Mouse (Mus musculus) midbrain, embryonic 11.5 days (tissue): ENCODE results near the gene Btbd8. TPM values are rescaled to one million over a fixed set of nuclear protein-coding genes. Genes with fewer than 3 reads are reported as not detected.
A peak's percentile ranks its signal among the peaks of the same experiment; 100 is the strongest.

Experiments
- ATAC-seq: fragments of 200-750 bp; cut with Nextera tagmentation; 2 replicates; pipeline ENCODE4 v1.8.0; 2017; ENCODE audit warnings: moderate TSS enrichment, moderate library complexity; ENCODE audit not compliant: low FRiP score
- DNase-seq: peaks from one replicate; pipeline ENCODE4 v3.0.0; 2015; ENCODE audit warnings: low spot score; ENCODE audit errors: missing footprints
- H3K27ac ChIP-seq: fragments of 300-500 bp; sonication (generic); 2 replicates; pipeline ENCODE4 v1.5.1; 2014; ENCODE audit warnings: low read depth, low read length
- H3K27me3 ChIP-seq: fragments of 300-500 bp; sonication (generic); 2 replicates; pipeline ENCODE4 v1.6.1; 2014; ENCODE audit warnings: mild to moderate bottlenecking, low read length, moderate library complexity, mixed read lengths; ENCODE audit not compliant: control insufficient read depth, insufficient read depth
- H3K36me3 ChIP-seq: fragments of 300-500 bp; sonication (generic); 2 replicates; pipeline ENCODE4 v1.6.1; 2014; ENCODE audit warnings: mild to moderate bottlenecking, low read length, moderate library complexity, mixed read lengths; ENCODE audit not compliant: control insufficient read depth, insufficient read depth
- H3K4me1 ChIP-seq: fragments of 300-500 bp; sonication (generic); 2 replicates; pipeline ENCODE4 v1.6.1; 2014; ENCODE audit warnings: low read length; ENCODE audit not compliant: control insufficient read depth, insufficient read depth
- H3K4me2 ChIP-seq: fragments of 300-500 bp; sonication (generic); 2 replicates; pipeline ENCODE4 v1.6.1; 2014; ENCODE audit warnings: mild to moderate bottlenecking, moderate library complexity
- H3K4me3 ChIP-seq: fragments of 300-500 bp; sonication (generic); 2 replicates; pipeline ENCODE4 v1.5.1; 2014; ENCODE audit warnings: low read depth, low read length
- H3K9ac ChIP-seq: fragments of 300-500 bp; sonication (generic); 2 replicates; pipeline ENCODE4 v1.6.1; 2014; ENCODE audit warnings: low read length
- H3K9me3 ChIP-seq: fragments of 300-500 bp; sonication (generic); 2 replicates; pipeline ENCODE4 v1.6.1; 2016; ENCODE audit warnings: low read length; ENCODE audit not compliant: control insufficient read depth
- WGBS: fragments of 180-500 bp; shearing (Covaris S2); extraction: QIAGEN DNeasy Blood & Tissue Kit; methylation state at CpG from one replicate; pipeline ENCODE4 v1.1.7; 2014; 5-methylcytosine and 5-hydroxymethylcytosine counted together
- polyA plus RNA-seq: library from polyadenylated mRNA; unstranded; fragments of >200 nt; fragmentation: Nextera tagmentation; extraction: Ambion mirVana; gene quantifications from 2 replicates; pipeline ENCODE4 v1.2.1, GENCODE M21; 2014

Btbd8 gene
- polyA plus RNA-seq, 1 experiment from 2014 or later: 10.0 TPM

DNA sequence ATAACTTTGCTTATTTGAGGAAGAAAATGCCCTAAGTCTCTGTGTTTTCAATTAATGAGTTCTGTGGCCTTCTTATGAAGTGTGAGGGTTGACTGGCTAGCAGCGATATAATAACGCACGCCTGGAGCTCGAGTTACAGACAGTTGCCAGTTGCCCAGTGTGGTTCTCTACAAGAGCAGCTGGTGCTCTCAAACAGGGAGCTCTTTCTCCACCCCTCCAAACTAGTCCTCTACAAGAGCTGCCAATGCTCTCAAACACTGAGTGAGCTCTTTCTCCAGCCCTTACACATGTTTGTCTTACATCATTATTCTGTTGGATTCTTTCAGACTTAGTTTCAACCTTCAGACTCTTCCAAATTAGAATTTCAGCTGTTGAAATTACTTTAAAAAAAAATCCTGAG lies 26.5 kb upstream of the Btbd8 start:
- ATAC-seq: no peak
- Histone ChIP-seq H3K4me2 (no peak overlapping the region), H3K4me1 (no peaks in the 10 kb centered on the region), H3K9me3 (no peaks in the 10 kb centered on the region), H3K4me3 (no peak overlapping the region), H3K9ac (no peak overlapping the region), H3K36me3 (no peaks in the 10 kb centered on the region), H3K27me3 (no peaks in the 10 kb centered on the region), H3K27ac (no peak overlapping the region)
- WGBS: 76% methylated on average over 4 of the region's 4 CpGs
- no peak for DNase-seq

DNA sequence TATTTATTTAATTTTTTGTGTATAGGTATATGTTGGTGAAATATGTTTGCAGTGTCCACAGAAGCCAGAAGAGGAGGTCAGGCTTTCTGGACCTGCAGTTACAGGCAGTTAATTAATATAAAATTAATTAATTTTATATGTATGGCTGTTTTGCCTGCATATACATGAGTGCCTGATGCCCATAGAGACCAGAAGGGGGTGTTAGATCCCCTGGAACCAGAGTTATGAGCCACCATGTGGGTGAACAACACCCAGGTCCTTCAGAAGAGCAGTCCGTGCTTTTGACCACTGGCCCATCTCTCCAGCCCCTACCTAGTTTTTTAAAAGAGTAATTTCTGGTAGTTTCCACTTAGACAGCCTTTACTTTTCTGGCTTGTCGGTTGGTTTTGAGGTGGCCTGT lies 25.5 kb upstream of the Btbd8 start:
- Histone ChIP-seq H3K4me1 (no peaks in the 10 kb centered on the region), H3K4me2 (no peak overlapping the region), H3K27me3 (no peaks in the 10 kb centered on the region), H3K9ac (no peak overlapping the region), H3K36me3 (no peaks in the 10 kb centered on the region), H3K27ac (no peak overlapping the region), H3K4me3 (no peak overlapping the region), H3K9me3 (no peaks in the 10 kb centered on the region)
- DNase-seq (no peak), ATAC-seq (no peak)
- WGBS: 75% methylated on average over 2 of the region's 2 CpGs

DNA sequence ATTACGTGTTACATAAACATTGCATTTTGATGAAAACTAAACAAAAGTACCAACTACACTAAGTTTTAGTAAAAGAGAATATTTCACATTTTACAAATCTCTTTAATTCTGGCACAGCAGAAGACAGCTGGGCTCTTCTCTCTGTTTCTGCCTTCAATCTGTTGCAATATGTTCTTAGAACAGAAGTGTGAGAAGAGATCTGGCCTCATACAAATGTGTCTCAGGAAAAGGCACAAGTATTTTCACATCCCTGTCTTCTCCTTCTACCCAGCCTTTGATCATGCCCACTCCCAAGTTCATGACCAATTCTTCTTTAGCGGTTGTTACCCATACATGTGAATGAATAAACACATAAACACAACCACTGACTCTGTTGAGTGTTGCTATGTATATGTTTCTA lies 22.7 kb upstream of the Btbd8 start:
- WGBS: 85% methylated on average over 2 of the region's 2 CpGs
- H3K27me3 ChIP-seq: no peaks in the 10 kb centered on the region
- DNase-seq (no peak), ATAC-seq (no peak)
- no peak overlapping the region for H3K9ac ChIP-seq
- no peaks in the 10 kb centered on the region for H3K36me3 ChIP-seq
- H3K4me3 ChIP-seq: no peak overlapping the region
- H3K9me3 ChIP-seq: no peaks in the 10 kb centered on the region
- H3K4me2 ChIP-seq: no peak overlapping the region
- no peaks in the 10 kb centered on the region for H3K4me1 ChIP-seq
- no peak overlapping the region for H3K27ac ChIP-seq

DNA sequence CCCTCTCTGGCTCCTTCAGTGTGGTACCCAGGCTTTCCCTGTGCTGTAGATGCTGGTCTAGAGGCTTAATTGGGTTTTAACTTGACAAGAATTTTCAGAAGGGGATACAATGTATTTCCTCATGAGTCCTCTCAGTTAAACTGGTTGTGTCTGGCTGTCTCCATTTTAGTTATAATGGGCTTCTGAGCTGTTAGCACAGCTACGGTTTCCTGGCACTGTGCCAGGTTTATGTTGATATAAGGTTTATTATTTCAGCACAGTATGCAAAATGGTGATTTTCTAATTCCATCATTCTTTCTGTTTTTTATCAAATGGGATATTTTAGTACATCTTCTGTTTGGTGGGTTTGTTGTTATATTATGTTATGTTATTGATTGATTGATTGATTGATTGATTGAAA lies 16.1 kb upstream of the Btbd8 start:
- no peak overlapping the region for H3K27ac ChIP-seq
- no peak overlapping the region for H3K4me3 ChIP-seq
- H3K36me3 ChIP-seq: no peaks in the 10 kb centered on the region
- WGBS: 95% methylated on average over 1 of the region's 1 CpGs
- no peak overlapping the region for H3K4me2 ChIP-seq
- H3K9ac ChIP-seq: no peak overlapping the region
- no peaks in the 10 kb centered on the region for H3K4me1 ChIP-seq
- no peaks in the 10 kb centered on the region for H3K27me3 ChIP-seq
- ATAC-seq (no peak), DNase-seq (no peak)
- no peaks in the 10 kb centered on the region for H3K9me3 ChIP-seq

DNA sequence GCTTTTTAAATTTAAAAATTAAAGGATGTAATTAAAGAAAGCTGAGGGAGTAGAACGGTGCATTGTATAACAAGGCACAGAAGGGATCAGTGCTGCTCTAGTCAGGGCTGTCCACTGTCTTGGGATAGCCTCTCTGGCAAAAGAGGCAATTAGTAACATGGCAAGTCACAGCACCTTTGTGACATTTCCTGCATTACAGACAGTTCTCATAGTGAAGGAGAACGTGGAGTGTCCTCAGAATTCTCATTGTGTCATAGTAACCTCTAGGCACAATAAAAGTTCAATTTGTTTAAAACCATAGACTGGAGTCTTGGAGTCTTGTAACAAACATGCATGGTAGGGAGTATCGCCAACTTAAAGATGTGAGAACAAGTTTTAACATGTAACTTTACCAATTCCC lies 6.5 kb upstream of the Btbd8 start, which contains the start of gene Lpcat2b:
Gene Lpcat2b, plus strand, starts transcription at position 301 of the 400 bp plus-strand sequence.
- ATAC-seq: no peak
- no peak within 1 kb of the TSS for H3K27ac ChIP-seq

DNA sequence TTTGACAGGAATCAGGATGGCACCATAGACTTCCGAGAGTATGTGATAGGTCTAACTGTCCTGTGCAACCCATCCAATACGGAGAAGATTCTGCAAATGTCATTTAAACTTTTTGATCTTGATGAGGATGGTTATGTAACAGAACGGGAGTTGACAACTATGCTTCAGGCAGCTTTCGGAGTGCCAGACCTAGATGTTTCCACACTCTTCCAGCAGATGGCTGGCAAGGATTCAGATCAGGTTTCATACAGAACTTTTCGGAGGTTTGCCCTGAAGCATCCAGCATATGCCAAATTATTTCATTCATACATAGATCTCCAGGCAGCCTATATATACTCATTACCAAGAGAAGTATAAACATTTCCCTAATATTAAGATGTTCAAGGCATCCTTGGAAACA lies 3.8 kb upstream of the Btbd8 start:
- H3K4me1 ChIP-seq: 0 out of 2 replicates have a peak, but pooled peaks cover 5% of the 10 kb centered on the region
- H3K27me3 ChIP-seq: no peaks in the 10 kb centered on the region
- H3K4me2 ChIP-seq: no peak overlapping the region
- H3K27ac ChIP-seq: no peak overlapping the region
- no peaks in the 10 kb centered on the region for H3K36me3 ChIP-seq
- no peaks in the 10 kb centered on the region for H3K9me3 ChIP-seq
- DNase-seq: no peak
- ATAC-seq: no peak
- no peak overlapping the region for H3K9ac ChIP-seq
- WGBS: 79% methylated on average over 5 of the region's 5 CpGs
- H3K4me3 ChIP-seq: no peak overlapping the region

More for the DNA sequence above, 6.5 kb upstream of the Btbd8 start, which contains the start of gene Lpcat2b:
- no peaks in the 10 kb centered on the region for H3K4me1 ChIP-seq
- H3K9me3 ChIP-seq: no peaks in the 10 kb centered on the region
- H3K27me3 ChIP-seq: no peaks in the 10 kb centered on the region
- no peak within 1 kb of the TSS for H3K4me2 ChIP-seq
- no peak within 1 kb of the TSS for H3K4me3 ChIP-seq
- H3K36me3 ChIP-seq: no peaks in the 10 kb centered on the region
- DNase-seq: no peak
- no peak within 1 kb of the TSS for H3K9ac ChIP-seq
- 81% methylated on average over 3 of the region's 3 CpGs for WGBS

DNA sequence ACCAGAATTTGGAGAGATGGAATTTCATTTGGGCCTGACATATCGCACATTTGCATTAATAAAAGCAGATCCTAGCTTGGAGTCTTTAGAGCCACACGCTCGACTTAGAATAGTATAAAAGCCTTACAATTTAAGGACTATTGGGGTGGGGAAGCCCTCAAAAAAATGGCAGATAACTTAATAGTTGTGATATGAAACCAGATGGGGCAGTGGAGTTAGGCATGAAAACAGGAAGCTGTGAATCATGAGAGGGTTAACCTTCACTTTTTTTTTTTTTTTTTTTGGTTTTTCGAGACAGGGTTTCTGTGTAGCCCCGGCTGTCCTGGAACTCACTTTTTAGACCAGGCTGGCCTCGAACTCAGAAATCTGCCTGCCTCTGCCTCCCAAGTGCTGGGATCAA lies 1.6 kb upstream of the Btbd8 start:
- Histone ChIP-seq H3K9ac (no peak overlapping the region), H3K9me3 (no peaks in the 10 kb centered on the region), H3K4me1 (0 out of 2 replicates have a peak, but pooled peaks cover 5% of the 10 kb centered on the region), H3K27me3 (no peaks in the 10 kb centered on the region), H3K36me3 (no peaks in the 10 kb centered on the region), H3K4me2 (no peak overlapping the region), H3K4me3 (no peak overlapping the region), H3K27ac (no peak overlapping the region)
- WGBS: 86% methylated on average over 6 of the region's 6 CpGs
- no peak for DNase-seq
- no peak for ATAC-seq

DNA sequence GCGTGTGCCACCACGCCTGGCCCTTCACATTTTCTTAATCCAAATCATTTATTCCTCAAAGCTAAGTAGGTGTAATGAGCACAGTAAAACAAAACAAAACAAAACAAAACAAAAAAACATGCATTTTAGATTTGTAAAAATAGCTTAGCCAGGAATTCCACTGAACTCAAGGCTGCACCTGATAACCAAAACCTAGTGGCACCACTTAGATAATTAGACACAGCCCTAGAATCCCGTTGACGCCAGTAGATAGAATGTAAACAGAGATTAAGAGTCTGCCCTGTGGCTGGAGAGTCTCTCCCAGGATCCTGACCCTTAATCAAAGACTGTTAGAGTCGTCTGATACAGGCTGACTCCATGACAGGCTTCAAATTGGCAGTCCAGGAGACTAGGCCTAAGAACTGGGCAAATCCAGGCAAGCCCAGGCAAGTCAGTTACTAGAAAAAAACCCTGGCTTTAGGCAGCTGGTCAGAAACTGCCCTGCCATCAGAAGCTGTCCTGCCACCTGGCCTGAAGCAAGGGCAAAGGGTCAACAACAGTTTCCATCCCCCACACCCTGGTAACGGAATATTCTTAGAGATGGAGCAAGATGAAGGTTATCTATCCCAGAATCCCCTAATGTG lies 1.1 kb upstream of the Btbd8 start:
- Histone ChIP-seq H3K27ac (no peak overlapping the region), H3K9me3 (no peaks in the 10 kb centered on the region), H3K27me3 (no peaks in the 10 kb centered on the region), H3K9ac (no peak overlapping the region), H3K4me2 (no peak overlapping the region), H3K4me1 (0 out of 2 replicates have a peak, but pooled peaks cover 5% of the 10 kb centered on the region), H3K4me3 (no peak overlapping the region), H3K36me3 (no peaks in the 10 kb centered on the region)
- no peak for DNase-seq
- 81% methylated on average over 6 of the region's 6 CpGs for WGBS
- ATAC-seq: no peak

DNA sequence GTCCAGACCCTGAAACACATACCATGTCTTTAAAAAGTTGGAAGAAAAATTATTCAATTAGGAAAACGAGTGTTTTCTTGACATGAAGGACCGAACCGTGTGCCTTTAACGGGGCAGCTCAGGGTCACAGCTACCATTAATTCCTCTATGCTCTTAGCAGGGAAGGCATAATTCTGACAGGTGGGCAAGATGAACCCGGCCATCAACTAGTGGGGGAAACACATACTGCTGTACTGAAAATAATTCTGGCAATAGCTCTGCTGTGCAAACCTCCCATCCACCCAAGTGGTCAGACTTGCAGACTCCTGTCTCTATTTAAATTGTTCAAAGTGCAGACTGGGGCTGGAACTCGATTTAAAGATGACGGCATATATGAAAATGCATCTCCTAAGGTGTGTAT lies 556 bp downstream of the Btbd8 start:
- DNase-seq (no peak), ATAC-seq (peak; percentile 36)
- Histone ChIP-seq H3K4me1 (0 out of 2 replicates have a peak, but pooled peaks cover 5% of the 10 kb centered on the region), H3K9me3 (no peaks in the 10 kb centered on the region), H3K4me2 (peak overlapping the region; percentile 74), H3K27me3 (no peaks in the 10 kb centered on the region), H3K9ac (peak overlapping the region; percentile 95), H3K36me3 (no peaks in the 10 kb centered on the region), H3K27ac (no peak overlapping the region), H3K4me3 (peak overlapping the region; percentile 83)
- WGBS: 20% methylated on average over 7 of the region's 7 CpGs
